Mouse (Mus musculus) CH12.LX (cell line): ENCODE measurements around the gene Palm. TPM values are rescaled to one million over a fixed set of nuclear protein-coding genes. Genes with fewer than 3 reads are reported as not detected.
A peak's percentile ranks its signal among the peaks of the same experiment; 100 is the strongest.

ENCODE experiments used
- DNase-seq: peaks from one replicate; pipeline ENCODE4 v3.0.0-alpha.2; 2013; ENCODE audit errors: extremely low read depth
- H3K27ac ChIP-seq: 2 replicates; pipeline ENCODE4 v1.5.1; 2012; ENCODE audit warnings: low read depth, mild to moderate bottlenecking, control low read depth, moderate library complexity; ENCODE audit not compliant: insufficient read depth
- H3K27me3 ChIP-seq: replicated peaks from 2 replicates; pipeline ENCODE3; 2012; ENCODE audit warnings: inconsistent platforms
- H3K36me3 ChIP-seq, 2 experiments: replicated peaks in 1 of 2; 2 replicates each; pipeline versions ENCODE3 to v1.6.1; 2012; ENCODE audit warnings: inconsistent platforms in 1 of 2, low read length in 1 of 2, mild to moderate bottlenecking in 1 of 2, mixed read lengths in 1 of 2, moderate library complexity in 1 of 2; ENCODE audit not compliant: control insufficient read depth in 1 of 2, insufficient read depth in 1 of 2
- H3K4me1 ChIP-seq, 2 experiments: 2 replicates each; pipeline ENCODE4 v1.6.1; 2012; ENCODE audit warnings: inconsistent platforms in 1 of 2, moderate library complexity in 1 of 2; ENCODE audit not compliant: insufficient read depth in 2 of 2, control insufficient read depth in 1 of 2
- H3K4me2 ChIP-seq: 2 replicates; pipeline ENCODE4 v1.6.1; 2012; ENCODE audit warnings: low read depth, mild to moderate bottlenecking, control low read depth; ENCODE audit not compliant: poor library complexity, insufficient read depth, severe bottlenecking
- H3K4me3 ChIP-seq, 3 experiments: fragments of 150-350 bp in 1 of 3; sonication (generic) in 1 of 3; replicated peaks in 1 of 3; 2 replicates each; pipeline versions ENCODE3 to v1.5.1; 2011 to 2012; ENCODE audit warnings: low read depth in 2 of 3, low read length in 2 of 3, mild to moderate bottlenecking in 2 of 3, moderate library complexity in 2 of 3, control low read depth in 1 of 3, improper control_type of control experiment in 1 of 3, inconsistent platforms in 1 of 3, mixed read lengths in 1 of 3; ENCODE audit not compliant: poor library complexity in 1 of 3
- H3K79me2 ChIP-seq: replicated peaks from 2 replicates; pipeline ENCODE4 v1.6.1; 2012; ENCODE audit warnings: mild to moderate bottlenecking, moderate library complexity; ENCODE audit not compliant: control insufficient read depth, poor library complexity, insufficient read depth, severe bottlenecking; ENCODE audit errors: extremely low read depth
- H3K9ac ChIP-seq: 2 replicates; pipeline ENCODE4 v1.6.1; 2012; ENCODE audit warnings: low read depth, mild to moderate bottlenecking, control low read depth, moderate library complexity; ENCODE audit not compliant: insufficient read depth
- H3K9me3 ChIP-seq: replicated peaks from 2 replicates; pipeline ENCODE3; 2012; ENCODE audit warnings: low read length, inconsistent platforms, mixed read lengths
- BHLHE40 ChIP-seq: IDR thresholded peaks from 2 replicates; pipeline ENCODE4 v1.6.1; 2011; ENCODE audit warnings: mild to moderate bottlenecking, low read depth, low read length, improper control_type of control experiment
- EP300 ChIP-seq: IDR thresholded peaks from 2 replicates; pipeline ENCODE4 v1.6.1; 2011; ENCODE audit warnings: low read length, improper control_type of control experiment
- GABPA ChIP-seq: IDR thresholded peaks from 2 replicates; pipeline ENCODE4 v1.6.1; 2012; ENCODE audit warnings: low read depth, low read length, improper control_type of control experiment, inconsistent platforms; ENCODE audit not compliant: insufficient replicate concordance
- HCFC1 ChIP-seq: IDR thresholded peaks from 2 replicates; pipeline ENCODE4 v1.6.1; 2012; ENCODE audit warnings: low read depth, mild to moderate bottlenecking, inconsistent platforms, low read length, improper control_type of control experiment
- IRF4 ChIP-seq: IDR thresholded peaks from 2 replicates; pipeline ENCODE4 v1.6.1; 2014; ENCODE audit warnings: low read depth, mild to moderate bottlenecking, inconsistent platforms, low read length, improper control_type of control experiment
- MAFK ChIP-seq: IDR thresholded peaks from 2 replicates; pipeline ENCODE4 v1.6.1; 2011; ENCODE audit warnings: low read length, improper control_type of control experiment; ENCODE audit not compliant: insufficient replicate concordance
- MAX ChIP-seq: IDR thresholded peaks from 2 replicates; pipeline ENCODE4 v1.6.1; 2011; ENCODE audit warnings: low read length, improper control_type of control experiment
- MAZ ChIP-seq: IDR thresholded peaks from 2 replicates; pipeline ENCODE4 v1.6.1; 2012; ENCODE audit warnings: low read depth, mild to moderate bottlenecking, inconsistent platforms, low read length, improper control_type of control experiment, moderate library complexity
- MEF2A ChIP-seq: IDR thresholded peaks from 2 replicates; pipeline ENCODE4 v1.6.1; 2014; ENCODE audit warnings: low read depth, mild to moderate bottlenecking, inconsistent platforms, low read length, improper control_type of control experiment, borderline replicate concordance
- MXI1 ChIP-seq: IDR thresholded peaks from 2 replicates; pipeline ENCODE4 v1.6.1; 2011; ENCODE audit warnings: mild to moderate bottlenecking, low read depth, low read length, improper control_type of control experiment
- MYC ChIP-seq: IDR thresholded peaks from 2 replicates; pipeline ENCODE4 v1.6.1; 2011; ENCODE audit warnings: low read depth, mild to moderate bottlenecking, improper control_type of control experiment, low read length
- NELFE ChIP-seq: IDR thresholded peaks from 2 replicates; pipeline ENCODE4 v1.6.1; 2011; ENCODE audit warnings: low read depth, low read length, improper control_type of control experiment
- RAD21 ChIP-seq: IDR thresholded peaks from 2 replicates; pipeline ENCODE4 v1.6.1; 2011; ENCODE audit warnings: low read depth, mild to moderate bottlenecking, low read length, improper control_type of control experiment, moderate library complexity
- RCOR1 ChIP-seq: conservative IDR thresholded peaks from 2 replicates; pipeline ENCODE4 v1.6.1; 2012; ENCODE audit warnings: low read depth, mild to moderate bottlenecking, inconsistent platforms, low read length, improper control_type of control experiment
- USF2 ChIP-seq: conservative IDR thresholded peaks from 2 replicates; pipeline ENCODE4 v1.6.1; 2011; ENCODE audit warnings: low read depth, low read length, improper control_type of control experiment
- ZC3H11A ChIP-seq: IDR thresholded peaks from 2 replicates; pipeline ENCODE4 v1.6.1; 2012; ENCODE audit warnings: low read depth, mild to moderate bottlenecking, inconsistent platforms, low read length, improper control_type of control experiment
- ZKSCAN1 ChIP-seq: IDR thresholded peaks from 2 replicates; pipeline ENCODE4 v1.6.1; 2012; ENCODE audit warnings: low read depth, inconsistent platforms, low read length, improper control_type of control experiment, borderline replicate concordance
- ZMIZ1 ChIP-seq: IDR thresholded peaks from 2 replicates; pipeline ENCODE4 v1.6.1; 2012; ENCODE audit warnings: low read depth, mild to moderate bottlenecking, inconsistent platforms, low read length, improper control_type of control experiment
- ZNF384 ChIP-seq: IDR thresholded peaks from 2 replicates; pipeline ENCODE4 v1.6.1; 2012; ENCODE audit warnings: low read depth, low read length, improper control_type of control experiment, inconsistent platforms
- dilution Hi-C: fragments of 300-500 bp; cut with MboI; formaldehyde crosslinking; loops from 2 replicates; pipeline ENCODE4 v1.14.3; 2020; ENCODE audit warnings: low sequenced_read_pairs; ENCODE audit not compliant: extremely low pct_unique_long_range_greater_than_20kb, extremely low pct_ligation_motif_present
- in situ Hi-C: fragments of 300-500 bp; cut with MboI; formaldehyde crosslinking; loops from 3 replicates; pipeline ENCODE4 v1.14.3; 2019; ENCODE audit warnings: low sequenced_read_pairs, low pct_ligation_motif_present, low pct_unique_long_range_greater_than_20kb, mixed read lengths
- polyA plus RNA-seq: library from polyadenylated mRNA; unstranded; fragments of >175 nt; gene quantifications from 2 replicates; pipeline ENCODE4 v1.2.1, GENCODE M21; 2012; ENCODE audit warnings: low read depth; ENCODE audit not compliant: insufficient read length
- total RNA-seq, 2 experiments: library from RNA; depleted of rRNA; stranded (reverse); fragments of 300-350 nt in 1 of 2; fragments of >200 nt in 1 of 2; gene quantifications; 2 replicates each; pipeline ENCODE4 v1.2.3; 2012 to 2014

Gene Palm
- total and polyA plus RNA-seq, 3 experiments = 0.78 to 5.3 (median 2.5) TPM

DNA sequence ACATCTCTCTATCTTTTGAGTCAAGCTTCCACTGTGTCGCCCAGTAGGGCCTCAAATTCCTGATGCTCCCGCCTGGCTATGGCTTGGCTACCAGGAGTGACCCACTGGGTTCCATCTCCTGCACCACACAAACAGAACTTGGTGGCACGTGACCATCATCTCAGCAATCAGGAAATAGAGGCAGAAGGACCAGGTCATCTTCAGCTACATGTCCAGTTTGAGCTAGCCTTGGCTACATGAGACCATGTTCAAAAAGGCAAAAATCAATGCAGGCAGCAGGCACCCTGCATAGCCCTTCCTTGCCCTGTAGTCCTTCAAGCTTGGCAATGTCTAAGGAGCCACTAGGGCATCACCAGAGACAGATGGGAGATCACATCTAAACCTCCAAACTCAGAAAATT, 46.7 kb downstream of the Palm start:
- dilution Hi-C loops = no loop called here
- in situ Hi-C loops = no loop called here
- Histone ChIP-seq H3K9ac (no peak overlapping the region), H3K79me2 (no peaks in the 10 kb centered on the region), H3K4me2 (no peak overlapping the region)
- TF ChIP-seq BHLHE40 = no peak
- TF ChIP-seq NELFE = no peak
- TF ChIP-seq ZMIZ1 = no peak
- no peak for TF ChIP-seq MYC
- no peak for TF ChIP-seq RAD21
- TF ChIP-seq MEF2A = no peak
- no peak for TF ChIP-seq MXI1
- TF ChIP-seq IRF4 = no peak
- no peak for TF ChIP-seq ZKSCAN1
- no peak for TF ChIP-seq EP300
- no peak for TF ChIP-seq HCFC1
- TF ChIP-seq MAZ = no peak
- TF ChIP-seq, all 38 proteins: peak for 0
- no peaks in the 10 kb centered on the region for H3K4me1 ChIP-seq
- H3K27ac ChIP-seq = no peak overlapping the region
- peaks cover 7% of the 10 kb centered on the region for H3K27me3 ChIP-seq
- H3K9me3 ChIP-seq = peaks cover 5% of the 10 kb centered on the region
- no peak for DNase-seq
- H3K36me3 ChIP-seq = no peaks in the 10 kb centered on the region
- no peak overlapping the region for H3K4me3 ChIP-seq

DNA sequence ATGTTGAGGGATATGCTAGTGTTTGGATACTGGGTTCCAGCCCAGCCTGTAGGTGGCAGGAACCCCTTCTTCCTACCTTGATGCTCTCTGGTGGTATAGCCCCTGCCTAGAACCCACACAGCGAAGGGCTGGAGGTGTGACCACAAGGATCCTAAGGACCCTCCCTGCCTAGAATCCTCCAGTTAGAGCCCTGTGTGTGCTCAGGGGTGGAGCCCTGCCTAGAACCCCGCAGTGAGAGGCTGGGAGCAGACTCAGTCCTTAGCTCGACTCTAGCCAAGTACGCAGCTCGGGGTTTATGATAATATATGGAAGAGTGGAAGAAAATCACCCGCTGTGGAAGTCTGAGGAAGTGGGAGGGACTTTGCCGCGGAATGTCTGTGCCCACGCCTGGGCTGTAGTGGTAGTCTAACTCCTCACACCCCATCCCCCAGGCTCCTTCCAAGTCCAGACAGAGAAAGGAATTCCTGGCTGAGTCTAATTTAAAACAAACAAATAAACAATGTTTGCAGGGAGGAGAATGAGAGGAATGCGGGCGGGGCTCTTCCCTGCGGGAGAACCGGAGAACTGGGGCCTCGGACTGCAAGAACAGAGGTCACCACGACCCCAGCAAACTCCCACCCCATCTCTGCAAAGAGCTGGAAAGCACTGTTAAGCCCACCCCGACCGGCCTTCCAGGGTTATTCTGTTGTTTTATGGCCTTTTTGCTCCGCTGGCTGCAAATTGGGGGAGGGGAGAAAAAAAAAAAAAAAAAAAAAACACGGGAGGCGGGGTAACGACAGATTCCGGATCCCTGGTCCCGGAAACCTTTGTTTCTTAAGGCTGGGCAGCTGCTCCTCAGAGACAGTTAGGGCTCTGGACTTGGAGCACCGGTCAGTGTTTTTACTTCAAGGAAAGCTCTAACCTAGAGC, 47.5 kb downstream of the Palm start:
- dilution Hi-C loops = no loop called here
- no peak for TF ChIP-seq ZC3H11A
- no peak for TF ChIP-seq USF2
- TF ChIP-seq GABPA = no peak
- no peak for TF ChIP-seq RCOR1
- no peak for TF ChIP-seq MAFK
- TF ChIP-seq MAZ = no peak
- TF ChIP-seq ZNF384 = peak; percentile 71
- TF ChIP-seq EP300 = no peak
- no peak for TF ChIP-seq MAX
- TF ChIP-seq, all 38 proteins: peak for 1

More for the DNA sequence above, 47.5 kb downstream of the Palm start:
- Histone ChIP-seq H3K27ac (no peak overlapping the region), H3K4me3 (no peak overlapping the region), H3K4me2 (no peak overlapping the region), H3K4me1 (no peaks in the 10 kb centered on the region), H3K79me2 (no peaks in the 10 kb centered on the region), H3K27me3 (peaks cover 7% of the 10 kb centered on the region), H3K36me3 (no peaks in the 10 kb centered on the region), H3K9ac (no peak overlapping the region), H3K9me3 (peaks cover 5% of the 10 kb centered on the region)
- no peak for DNase-seq
- in situ Hi-C loops = no loop called here
